Mouse (Mus musculus) liver (tissue): ENCODE results near the gene Ccdc61.

Experiments
- DNase-seq: peaks from one replicate; pipeline ENCODE4 v3.0.0-alpha.2; 2020; ENCODE audit warnings: mixed read lengths

Gene Ccdc61

GRCm38 (mm10) chr7:18848395-18848794 is 61.8 kb downstream of the Ccdc61 start:
- DNase-seq, result no peak

- no peak for DNase-seq
Measured at GRCm38 (mm10) chr7:18844811-18845210, 65.4 kb downstream of the Ccdc61 start.

GRCm38 (mm10) chr7:18841174-18841567 is 69.0 kb downstream of the Ccdc61 start:
- no peak for DNase-seq
